Mouse (Mus musculus) E14TG2a.4 (cell line): ENCODE data around the gene March6.

Experiments used
- CTCF ChIP-seq: conservative IDR thresholded peaks from 2 replicates; pipeline ENCODE4 v1.5.1; 2014; ENCODE audit warnings: low read length
- NANOG ChIP-seq: IDR thresholded peaks from 2 replicates; pipeline ENCODE4 v1.6.1; 2014; ENCODE audit warnings: borderline replicate concordance, low read length, mixed read lengths
- POU5F1 ChIP-seq: IDR thresholded peaks from 2 replicates; pipeline ENCODE4 v1.6.1; 2014; ENCODE audit warnings: low read length, borderline replicate concordance

DNA sequence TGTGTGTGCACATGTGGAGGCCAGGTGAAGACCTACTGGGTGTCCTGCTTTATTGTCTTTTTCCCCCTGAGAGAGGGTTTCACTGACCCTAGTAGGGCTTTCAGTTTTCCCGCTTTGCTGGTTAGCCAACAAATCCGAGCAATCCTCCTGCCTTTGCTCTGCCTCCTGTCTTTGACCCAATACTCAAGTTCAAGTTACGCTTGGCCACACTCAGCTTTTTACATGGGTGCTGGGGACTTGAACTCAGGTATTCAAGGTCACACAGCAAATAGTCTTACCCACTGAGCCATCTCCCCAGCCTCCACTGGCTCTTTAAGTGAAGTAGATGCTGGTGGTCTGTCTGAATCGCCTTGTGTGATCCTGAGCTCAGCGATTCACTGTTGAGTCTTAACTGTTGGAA lies 124.0 kb downstream of the March6 start:
- TF ChIP-seq CTCF (no peak), POU5F1 (no peak), NANOG (no peak)
